Mouse (Mus musculus) heart, adult 2 months (tissue): ENCODE data around the gene Itpa. TPM values are rescaled to one million over a fixed set of nuclear protein-coding genes. Genes with fewer than 3 reads are reported as not detected.

ENCODE experiments used
- DNase-seq, 2 experiments: peaks; one replicate each; pipeline ENCODE4 v3.0.0; 2021
- H3K27ac ChIP-seq: fragments of 200-600 bp; 2 replicates; pipeline ENCODE4 v1.8.1; 2022
- H3K27me3 ChIP-seq: fragments of 200-500 bp; 2 replicates; pipeline ENCODE4 v1.6.1; 2012; ENCODE audit warnings: mild to moderate bottlenecking, low read length, inconsistent platforms, mixed read lengths; ENCODE audit not compliant: control insufficient read depth, insufficient read depth
- H3K36me3 ChIP-seq: fragments of 200-500 bp; 2 replicates; pipeline ENCODE4 v1.6.1; 2012; ENCODE audit warnings: low read length, inconsistent platforms; ENCODE audit not compliant: control insufficient read depth, insufficient read depth
- H3K4me1 ChIP-seq: fragments of 200-500 bp; 2 replicates; pipeline ENCODE4 v1.6.1; 2011; ENCODE audit warnings: low read length; ENCODE audit not compliant: control insufficient read depth, insufficient read depth
- H3K4me3 ChIP-seq: fragments of 200-600 bp; 2 replicates; pipeline ENCODE4 v1.8.1; 2022
- H3K79me2 ChIP-seq: fragments of 200-500 bp; replicated peaks from 2 replicates; pipeline ENCODE4 v1.6.1; 2012; ENCODE audit warnings: mild to moderate bottlenecking, inconsistent platforms, low read length, moderate library complexity, mixed read lengths; ENCODE audit not compliant: control insufficient read depth, insufficient read depth
- H3K9ac ChIP-seq: fragments of 200-500 bp; 2 replicates; pipeline ENCODE4 v1.6.1; 2012; ENCODE audit warnings: low read depth, mild to moderate bottlenecking, control low read depth, inconsistent platforms, low read length, mixed read lengths
- CTCF ChIP-seq: fragments of 200-600 bp; IDR thresholded peaks from 2 replicates; pipeline ENCODE4 v1.8.1; 2022; ENCODE audit warnings: antibody characterized with exemption, mild to moderate bottlenecking, moderate library complexity
- EP300 ChIP-seq: fragments of 200-500 bp; IDR thresholded peaks from 2 replicates; pipeline ENCODE4 v1.6.1; 2011; ENCODE audit warnings: low read depth, low read length, control low read depth; ENCODE audit not compliant: insufficient read depth
- POLR2A ChIP-seq: fragments of 200-500 bp; IDR thresholded peaks from 2 replicates; pipeline ENCODE4 v1.6.1; 2011; ENCODE audit warnings: mild to moderate bottlenecking, low read depth, low read length, control low read depth; ENCODE audit not compliant: insufficient read depth
- WGBS: fragments of 180-500 bp; shearing (Covaris S2); methylation state at CpG from one replicate; pipeline ENCODE4 v1.1.7; 2018; 5-methylcytosine and 5-hydroxymethylcytosine counted together
- intact Hi-C: fragments of 180-260 bp; cut with DNase I; formaldehyde crosslinking; loops from one replicate; pipeline ENCODE4 v1.15.1; 2025
- long read RNA-seq: library from polyadenylated mRNA; stranded (forward); transcript quantifications from one replicate; pipeline ENCODE4 v2.0.0, GENCODE M21; 2021
- polyA plus RNA-seq: library from polyadenylated mRNA; depleted of rRNA; stranded (reverse); fragments of >200 nt; gene quantifications from 2 replicates; pipeline ENCODE4 v1.2.3, GENCODE M21; 2012; rRNA removed
- total RNA-seq, 2 experiments: library from RNA; stranded (reverse); gene quantifications; 2 replicates each; pipeline ENCODE4 v1.2.3; 2021

Itpa gene
- 10 to 100 TPM; 14.9 to 16.8 TPM for total RNA-seq
- polyA plus RNA-seq = 24.0 and 31.6 TPM in 2 replicates
- long read RNA-seq, transcript Itpa-201 (8 exons, 1,390 nt) = major isoform, 19 of 20 reads
- long read RNA-seq, partial matches to known transcripts = 0 of 20 reads
- long read RNA-seq, other reads (novel, unspliced or antisense) = 1 of 20 reads

DNA sequence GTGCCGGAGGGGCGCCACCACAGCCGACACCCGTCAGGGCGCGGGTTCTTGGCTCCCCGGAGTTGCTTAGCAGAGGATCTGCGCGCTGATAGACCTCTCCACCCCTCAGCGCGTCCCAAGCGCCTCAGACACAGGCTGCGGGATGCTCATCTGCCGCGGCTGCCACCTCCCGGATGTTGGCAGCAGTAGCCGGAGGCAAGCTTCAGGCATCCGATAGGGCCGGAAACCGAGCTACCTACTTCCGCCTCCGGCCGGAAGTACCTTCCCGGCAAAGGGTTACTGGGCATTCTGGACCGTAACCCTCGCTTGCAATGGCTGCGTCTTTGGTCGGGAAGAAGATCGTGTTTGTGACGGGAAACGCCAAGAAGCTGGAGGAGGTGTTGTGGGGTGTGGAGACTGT lies at the start of gene Itpa:
Gene Itpa, plus strand, starts transcription at position 52 of the 400 bp plus-strand sequence.
- Histone ChIP-seq H3K79me2 (no peaks in the 10 kb centered on the region; the same call in none of the 2 replicates), H3K9ac (peak within 1 kb of the TSS; percentile 81), H3K27me3 (no peaks in the 10 kb centered on the region), H3K4me3 (peak within 1 kb of the TSS; percentile 60), H3K4me1 (peaks cover 14% of the 10 kb centered on the region), H3K27ac (peak within 1 kb of the TSS; percentile 90), H3K36me3 (no peaks in the 10 kb centered on the region)
- TF ChIP-seq CTCF (peak; percentile 68), EP300 (peak; percentile 71; the same call in 1 of the 2 replicates), POLR2A (peak; percentile 87)
- peak; percentile 87 to 91 for DNase-seq
- WGBS = 0% methylated on average over 31 of the region's 31 CpGs
- intact Hi-C loops = loop anchor here (10.0 kb wide), 1 partner anchor 243 kb away; the partner anchor contains the start of genes Pced1a and Vps16

DNA sequence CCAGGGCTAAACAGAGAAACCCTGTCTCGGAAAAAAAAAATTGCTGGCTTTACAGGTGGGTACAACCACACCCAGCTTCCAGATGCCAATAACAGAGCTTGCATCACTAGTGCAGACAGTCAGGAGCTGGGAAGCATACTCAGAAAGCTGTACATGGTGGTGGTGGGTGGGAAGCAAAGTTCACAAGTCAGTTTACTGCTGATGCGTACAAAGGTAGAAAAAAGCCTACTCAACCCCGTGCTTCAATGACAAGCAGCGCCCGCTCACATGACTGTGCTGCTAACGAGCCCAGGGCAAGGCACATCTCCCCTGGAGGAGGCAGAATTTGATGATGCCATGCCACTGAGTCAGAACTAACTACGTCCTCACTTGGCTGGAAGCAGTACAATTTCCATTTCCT lies 48.4 kb upstream of the Itpa start:
- no peak for DNase-seq
- no peaks in the 10 kb centered on the region; the same call in 1 of the 2 replicates for H3K79me2 ChIP-seq
- no peaks in the 10 kb centered on the region for H3K27me3 ChIP-seq
- TF ChIP-seq CTCF (no peak), EP300 (no peak), POLR2A (no peak)
- H3K36me3 ChIP-seq = peaks cover 2% of the 10 kb centered on the region; the same call in 1 of the 2 replicates
- H3K4me1 ChIP-seq = no peaks in the 10 kb centered on the region
- 82% methylated on average over 7 of the region's 7 CpGs for WGBS
- no peak overlapping the region for H3K9ac ChIP-seq
- H3K4me3 ChIP-seq = no peak overlapping the region
- intact Hi-C loops = no loop called here
- H3K27ac ChIP-seq = no peak overlapping the region

DNA sequence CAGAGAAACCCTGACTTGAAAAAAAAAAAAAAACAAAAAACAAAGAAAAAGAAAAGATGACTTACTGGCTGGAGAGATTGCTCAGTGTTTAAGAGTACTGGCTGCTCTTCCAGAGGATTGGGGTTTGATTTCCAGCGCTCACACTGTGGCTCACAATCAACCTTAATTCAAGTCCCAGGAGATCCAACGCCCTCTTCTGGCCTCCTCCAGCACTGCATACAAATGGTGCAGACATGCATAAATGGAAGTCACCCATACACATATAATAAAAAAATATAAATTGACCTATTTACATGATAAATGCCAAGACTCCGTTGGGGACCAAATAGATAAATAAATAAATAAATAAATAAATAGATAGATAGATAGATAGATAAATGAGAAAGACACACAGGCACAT lies 39.0 kb upstream of the Itpa start:
- Histone ChIP-seq H3K27me3 (no peaks in the 10 kb centered on the region), H3K4me3 (no peak overlapping the region), H3K27ac (no peak overlapping the region), H3K79me2 (peaks cover 3% of the 10 kb centered on the region; the same call in 1 of the 2 replicates), H3K9ac (no peak overlapping the region), H3K4me1 (no peaks in the 10 kb centered on the region), H3K36me3 (no peaks in the 10 kb centered on the region; the same call in 1 of the 2 replicates)
- peak; percentile 36 for TF ChIP-seq CTCF
- no peak for TF ChIP-seq EP300
- intact Hi-C loops = no loop called here
- no peak for DNase-seq
- WGBS = 58% methylated on average over 3 of the region's 3 CpGs

DNA sequence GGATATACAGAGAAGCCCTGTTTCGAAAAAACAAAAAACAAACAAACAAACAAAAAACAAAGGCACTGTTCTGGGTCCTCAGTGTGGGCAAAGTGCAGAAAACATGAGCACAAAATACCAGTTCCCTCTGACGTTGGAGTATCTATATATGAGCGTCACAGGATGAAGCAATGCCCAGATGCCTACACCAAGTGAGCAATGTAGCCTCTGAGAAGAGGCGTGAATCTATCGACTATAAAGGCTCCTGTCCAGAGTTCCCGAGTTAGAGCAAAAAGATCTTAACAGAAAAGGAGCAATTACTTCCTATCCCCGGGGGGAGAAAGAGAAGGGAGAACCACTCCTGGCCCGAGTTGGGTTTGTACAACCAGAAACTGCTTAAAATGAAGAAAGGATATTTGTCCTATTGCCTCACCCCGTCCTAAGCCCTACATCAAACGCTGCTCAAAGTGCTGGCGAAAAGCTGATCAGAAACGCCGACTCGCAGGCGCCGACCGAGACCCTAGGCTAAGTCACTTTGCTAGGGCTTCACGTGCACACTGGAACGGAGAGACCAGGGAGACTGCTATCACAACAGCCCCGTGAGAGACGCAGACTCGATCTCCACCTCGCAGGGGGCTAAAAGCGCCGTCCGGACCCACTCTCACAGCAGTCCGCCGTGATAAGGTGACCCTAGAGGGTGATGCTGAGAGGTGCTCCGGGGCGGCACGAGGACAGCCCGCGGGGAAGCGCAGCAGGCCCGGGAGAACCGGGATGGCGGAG lies 38.2 kb upstream of the Itpa start:
- DNase-seq = no peak
- intact Hi-C loops = no loop called here

DNA sequence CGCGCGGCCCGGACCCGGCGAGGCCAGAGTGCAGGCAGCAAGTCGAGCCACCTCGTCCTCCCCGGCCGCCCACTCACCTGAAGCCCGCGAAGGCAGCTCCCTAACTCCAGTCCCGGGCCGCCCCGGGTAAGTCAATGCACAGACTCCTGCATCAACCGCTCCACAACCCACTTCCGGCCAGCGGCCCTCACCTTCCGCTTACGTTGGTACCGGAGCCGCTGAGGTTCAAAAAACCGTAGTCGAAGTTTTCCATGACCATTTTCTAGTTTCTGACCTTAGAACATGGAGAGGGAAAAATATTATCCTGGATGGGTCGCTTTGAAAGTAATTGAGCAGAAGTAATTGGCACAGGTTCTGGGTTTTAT lies 37.6 kb upstream of the Itpa start, which contains the start of the genes Fastkd5 and Ubox5:
Gene Fastkd5, minus strand, starts transcription at position 189 of the 365 bp plus-strand sequence.
Gene Ubox5, minus strand, starts transcription at position 200 of the 365 bp plus-strand sequence.
- DNase-seq = peak; percentile 90 to 96
- WGBS = under 1% methylated on average over 25 of the region's 25 CpGs
- Histone ChIP-seq H3K4me3 (peak within 1 kb of the TSS; percentile 91), H3K27ac (peak within 1 kb of the TSS; percentile 76), H3K4me1 (no peaks in the 10 kb centered on the region), H3K27me3 (peaks cover 2% of the 10 kb centered on the region; the same call in 1 of the 2 replicates), H3K9ac (peak within 1 kb of the TSS; percentile 99), H3K79me2 (peaks cover 3% of the 10 kb centered on the region; the same call in 1 of the 2 replicates), H3K36me3 (no peaks in the 10 kb centered on the region; the same call in 1 of the 2 replicates)
- TF ChIP-seq CTCF (no peak), EP300 (peak; percentile 73; the same call in 1 of the 2 replicates), POLR2A (peak; percentile 63)
- intact Hi-C loops = no loop called here

More for the DNA sequence above, 38.2 kb upstream of the Itpa start:
- Histone ChIP-seq H3K4me1 (no peaks in the 10 kb centered on the region), H3K79me2 (peaks cover 3% of the 10 kb centered on the region; the same call in 1 of the 2 replicates), H3K27me3 (no peaks in the 10 kb centered on the region), H3K36me3 (no peaks in the 10 kb centered on the region; the same call in 1 of the 2 replicates), H3K9ac (peak overlapping the region; percentile 99), H3K27ac (peak overlapping the region; percentile 76), H3K4me3 (peak overlapping the region; percentile 91)
- 2% methylated on average over 37 of the region's 37 CpGs for WGBS
- TF ChIP-seq CTCF (no peak), POLR2A (no peak), EP300 (no peak)
